Mouse (Mus musculus): ENCODE data around the gene Scnn1a. TPM values are rescaled to one million over a fixed set of nuclear protein-coding genes. Genes with fewer than 3 reads are reported as not detected.
"Not testable (repeated sequence)": the region's sequence is repeated elsewhere in the genome, so short reads cannot be mapped to it uniquely, and the experiment has no call there.

Gene Scnn1a
- polyA plus RNA-seq, 1 experiment from 2014 or later = 5.8 TPM

DNA sequence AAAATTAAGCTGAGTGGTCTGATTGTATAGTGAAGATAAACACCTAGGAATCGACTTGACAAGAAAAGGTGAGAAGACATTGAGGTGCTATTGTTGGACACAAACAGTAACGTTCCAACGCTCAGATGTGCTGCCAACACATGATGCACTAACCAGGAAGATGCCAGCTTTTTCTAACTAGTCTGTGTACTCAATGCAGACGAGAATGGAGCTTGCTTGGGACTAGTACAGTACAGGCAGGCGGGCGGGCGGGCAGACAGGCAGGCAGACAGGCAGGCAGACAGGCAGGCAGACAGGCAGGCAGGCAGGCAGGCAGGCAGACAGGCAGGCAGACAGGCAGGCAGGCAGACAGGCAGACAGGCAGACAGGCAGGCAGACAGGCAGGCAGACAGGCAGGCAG, 16.1 kb upstream of the Scnn1a start:
- H3K27me3 ChIP-seq (ENCODE audit: control insufficient read depth, insufficient read depth, low read length); H3K9me3 ChIP-seq (replicated peaks; ENCODE audit: control insufficient read depth, low read length); ATAC-seq (ENCODE audit: insufficient read depth, low FRiP score); H3K4me1 ChIP-seq (ENCODE audit: control insufficient read depth, insufficient read depth, low read length); H3K27ac ChIP-seq (ENCODE audit: low read length); H3K9ac ChIP-seq (ENCODE audit: low read length); H3K4me3 ChIP-seq (replicated peaks; ENCODE audit: low read length); H3K4me2 ChIP-seq (ENCODE audit: low read depth, low read length): not testable (repeated sequence)
- peaks cover 14% of the 10 kb centered on the region for H3K36me3 ChIP-seq (ENCODE audit: control insufficient read depth, insufficient read depth, low read length)
- 77% methylated on average over 7 of the region's 7 CpGs for WGBS

DNA sequence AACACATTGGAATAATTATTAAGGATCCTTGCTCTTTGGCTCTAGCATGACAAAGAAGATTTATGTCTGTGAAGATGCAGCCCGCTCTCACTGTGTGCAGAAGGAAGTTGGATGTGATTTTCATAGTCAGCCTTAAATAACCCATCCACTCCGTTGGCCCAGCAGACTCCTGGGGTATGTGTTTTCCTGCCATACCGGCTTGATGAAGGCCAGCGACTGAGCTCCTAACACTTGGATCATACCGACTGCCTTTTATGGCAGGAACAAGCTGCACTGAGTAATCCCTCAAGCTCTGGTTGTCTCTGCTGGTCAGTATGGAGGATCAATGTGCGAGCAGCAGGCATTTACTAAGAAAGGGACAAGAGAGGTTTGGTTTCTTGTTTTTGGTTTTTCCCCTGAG, 15.0 kb upstream of the Scnn1a start:
- peak overlapping the region; percentile 57; the same call in 1 of the 2 replicates for H3K27ac ChIP-seq (ENCODE audit: low read length)
- peak; percentile 63; the same call in 1 of the 2 replicates for ATAC-seq (ENCODE audit: insufficient read depth, low FRiP score)
- peaks cover 14% of the 10 kb centered on the region for H3K36me3 ChIP-seq (ENCODE audit: control insufficient read depth, insufficient read depth, low read length)
- no peaks in the 10 kb centered on the region for H3K9me3 ChIP-seq (replicated peaks; ENCODE audit: control insufficient read depth, low read length)
- H3K4me3 ChIP-seq (replicated peaks; ENCODE audit: low read length) = no peak overlapping the region
- 58% methylated on average over 6 of the region's 6 CpGs for WGBS
- 0 out of 2 replicates have a peak, but pooled peaks cover 5% of the 10 kb centered on the region for H3K4me1 ChIP-seq (ENCODE audit: control insufficient read depth, insufficient read depth, low read length)
- no peaks in the 10 kb centered on the region for H3K27me3 ChIP-seq (ENCODE audit: control insufficient read depth, insufficient read depth, low read length)
- H3K4me2 ChIP-seq (ENCODE audit: low read depth, low read length) = no peak overlapping the region
- no peak overlapping the region for H3K9ac ChIP-seq (ENCODE audit: low read length)

DNA sequence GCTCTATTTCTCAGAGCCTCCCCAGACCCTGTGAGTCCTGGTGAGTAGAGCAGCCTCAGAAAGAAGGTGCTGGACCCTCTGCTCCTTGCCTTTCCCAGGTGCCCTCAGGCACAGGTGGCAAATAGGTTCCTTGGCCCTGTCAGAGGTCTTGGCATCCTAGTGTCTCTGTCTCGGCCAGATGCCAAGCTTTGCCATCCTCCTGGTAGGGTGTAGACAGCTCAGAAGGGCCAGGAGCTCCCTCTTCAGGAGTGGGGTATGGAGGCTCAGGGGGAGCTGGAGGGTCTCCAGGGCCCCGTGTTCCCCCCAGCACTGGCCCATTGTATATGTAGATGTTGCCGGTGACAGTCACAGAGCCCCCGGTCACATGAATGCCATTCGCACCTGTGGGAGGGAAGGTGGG, 13.4 kb upstream of the Scnn1a start:
- WGBS = 91% methylated on average over 5 of the region's 5 CpGs
- Histone ChIP-seq H3K9ac (ENCODE audit: low read length) (no peak overlapping the region), H3K36me3 (ENCODE audit: control insufficient read depth, insufficient read depth, low read length) (peaks cover 14% of the 10 kb centered on the region), H3K9me3 (replicated peaks; ENCODE audit: control insufficient read depth, low read length) (no peaks in the 10 kb centered on the region), H3K4me2 (ENCODE audit: low read depth, low read length) (no peak overlapping the region), H3K27ac (ENCODE audit: low read length) (no peak overlapping the region), H3K27me3 (ENCODE audit: control insufficient read depth, insufficient read depth, low read length) (no peaks in the 10 kb centered on the region), H3K4me3 (replicated peaks; ENCODE audit: low read length) (no peak overlapping the region), H3K4me1 (ENCODE audit: control insufficient read depth, insufficient read depth, low read length) (peaks cover 12% of the 10 kb centered on the region; the same call in 1 of the 2 replicates)
- no peak for ATAC-seq (ENCODE audit: insufficient read depth, low FRiP score)

DNA sequence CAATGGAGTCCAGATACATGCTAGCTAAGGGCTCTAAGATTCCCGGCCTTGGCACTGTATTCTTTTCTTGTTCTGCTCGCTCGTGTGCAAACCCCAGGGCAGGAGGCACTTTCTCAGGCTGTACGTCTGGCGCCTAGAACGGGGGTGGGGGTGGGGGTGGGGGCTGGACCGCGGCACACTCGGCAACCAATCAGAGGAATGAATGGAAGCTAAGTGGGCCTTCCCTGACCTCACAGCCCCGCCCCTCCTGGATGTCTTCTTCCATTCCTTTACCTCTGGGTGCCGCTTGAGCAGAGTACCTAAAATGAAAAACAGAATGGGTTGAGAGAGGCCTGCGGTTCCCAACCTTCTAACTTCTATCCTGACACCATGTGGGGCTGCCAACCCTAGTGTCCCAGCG, 11.5 kb upstream of the Scnn1a start:
- Histone ChIP-seq H3K36me3 (ENCODE audit: control insufficient read depth, insufficient read depth, low read length) (peaks cover 14% of the 10 kb centered on the region), H3K9ac (ENCODE audit: low read length) (no peak overlapping the region), H3K4me3 (replicated peaks; ENCODE audit: low read length) (no peak overlapping the region), H3K27ac (ENCODE audit: low read length) (no peak overlapping the region), H3K4me2 (ENCODE audit: low read depth, low read length) (no peak overlapping the region), H3K27me3 (ENCODE audit: control insufficient read depth, insufficient read depth, low read length) (no peaks in the 10 kb centered on the region), H3K4me1 (ENCODE audit: control insufficient read depth, insufficient read depth, low read length) (peaks cover 16% of the 10 kb centered on the region), H3K9me3 (replicated peaks; ENCODE audit: control insufficient read depth, low read length) (no peaks in the 10 kb centered on the region)
- no peak for ATAC-seq (ENCODE audit: insufficient read depth, low FRiP score)
- 26% methylated on average over 13 of the region's 13 CpGs for WGBS

DNA sequence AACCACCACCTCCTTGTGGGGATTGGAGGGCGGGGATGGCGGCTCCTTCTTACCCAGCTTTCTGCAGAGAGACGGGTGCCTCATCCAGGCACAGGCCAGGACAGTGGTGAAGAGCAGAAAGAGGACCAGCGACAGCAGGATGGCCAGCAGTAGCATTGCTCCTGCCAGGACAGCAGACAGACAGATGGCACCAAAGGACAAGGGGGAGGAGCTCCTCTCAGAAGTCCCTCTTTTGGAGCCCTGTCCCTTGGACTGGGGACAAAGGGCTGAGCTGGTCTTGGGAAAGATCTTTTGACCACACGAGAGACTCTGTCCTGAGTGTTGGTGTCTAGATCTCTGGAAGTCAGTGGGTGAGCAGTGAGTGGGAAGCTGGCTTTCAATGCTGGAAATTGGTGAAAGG, 11.1 kb upstream of the Scnn1a start:
- H3K36me3 ChIP-seq (ENCODE audit: control insufficient read depth, insufficient read depth, low read length) = peaks cover 14% of the 10 kb centered on the region

DNA sequence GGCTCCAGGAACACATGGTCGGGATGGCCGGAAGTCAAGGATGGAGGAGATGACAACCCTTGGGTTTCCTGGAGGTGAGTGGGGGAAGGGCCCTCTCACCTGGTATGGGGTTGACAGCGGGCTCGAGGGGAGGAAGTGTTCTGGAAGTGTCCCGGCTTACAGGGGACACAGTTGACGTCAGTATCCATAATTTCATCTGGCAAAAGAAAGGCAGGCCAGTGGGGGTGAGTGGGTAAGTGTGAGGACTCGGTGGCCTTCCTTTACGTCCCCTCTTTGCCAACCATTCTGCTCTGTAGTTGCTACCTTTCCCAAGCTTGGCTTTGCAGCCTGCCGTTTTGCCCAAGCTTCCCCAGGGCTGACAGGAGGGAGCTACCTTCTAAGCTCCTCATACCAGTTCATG, 8.3 kb upstream of the Scnn1a start:
- Histone ChIP-seq H3K4me3 (replicated peaks; ENCODE audit: low read length) (peak overlapping the region; percentile 77), H3K27me3 (ENCODE audit: control insufficient read depth, insufficient read depth, low read length) (no peaks in the 10 kb centered on the region), H3K9me3 (replicated peaks; ENCODE audit: control insufficient read depth, low read length) (no peaks in the 10 kb centered on the region), H3K4me1 (ENCODE audit: control insufficient read depth, insufficient read depth, low read length) (peaks cover 22% of the 10 kb centered on the region), H3K36me3 (ENCODE audit: control insufficient read depth, insufficient read depth, low read length) (peaks cover 4% of the 10 kb centered on the region; the same call in 1 of the 2 replicates), H3K9ac (ENCODE audit: low read length) (peak overlapping the region; percentile 98), H3K27ac (ENCODE audit: low read length) (no peak overlapping the region), H3K4me2 (ENCODE audit: low read depth, low read length) (peak overlapping the region; percentile 78)
- no peak for ATAC-seq (ENCODE audit: insufficient read depth, low FRiP score)
- 81% methylated on average over 9 of the region's 9 CpGs for WGBS

More for the DNA sequence above, 11.1 kb upstream of the Scnn1a start:
- Histone ChIP-seq H3K4me3 (replicated peaks; ENCODE audit: low read length) (no peak overlapping the region), H3K4me1 (ENCODE audit: control insufficient read depth, insufficient read depth, low read length) (peaks cover 20% of the 10 kb centered on the region), H3K27ac (ENCODE audit: low read length) (no peak overlapping the region), H3K27me3 (ENCODE audit: control insufficient read depth, insufficient read depth, low read length) (no peaks in the 10 kb centered on the region), H3K9me3 (replicated peaks; ENCODE audit: control insufficient read depth, low read length) (no peaks in the 10 kb centered on the region), H3K4me2 (ENCODE audit: low read depth, low read length) (no peak overlapping the region), H3K9ac (ENCODE audit: low read length) (0 out of 2 replicates have a peak overlapping the region, but pooled peaks have one; percentile 14)
- ATAC-seq (ENCODE audit: insufficient read depth, low FRiP score) = no peak
- 55% methylated on average over 5 of the region's 5 CpGs for WGBS

DNA sequence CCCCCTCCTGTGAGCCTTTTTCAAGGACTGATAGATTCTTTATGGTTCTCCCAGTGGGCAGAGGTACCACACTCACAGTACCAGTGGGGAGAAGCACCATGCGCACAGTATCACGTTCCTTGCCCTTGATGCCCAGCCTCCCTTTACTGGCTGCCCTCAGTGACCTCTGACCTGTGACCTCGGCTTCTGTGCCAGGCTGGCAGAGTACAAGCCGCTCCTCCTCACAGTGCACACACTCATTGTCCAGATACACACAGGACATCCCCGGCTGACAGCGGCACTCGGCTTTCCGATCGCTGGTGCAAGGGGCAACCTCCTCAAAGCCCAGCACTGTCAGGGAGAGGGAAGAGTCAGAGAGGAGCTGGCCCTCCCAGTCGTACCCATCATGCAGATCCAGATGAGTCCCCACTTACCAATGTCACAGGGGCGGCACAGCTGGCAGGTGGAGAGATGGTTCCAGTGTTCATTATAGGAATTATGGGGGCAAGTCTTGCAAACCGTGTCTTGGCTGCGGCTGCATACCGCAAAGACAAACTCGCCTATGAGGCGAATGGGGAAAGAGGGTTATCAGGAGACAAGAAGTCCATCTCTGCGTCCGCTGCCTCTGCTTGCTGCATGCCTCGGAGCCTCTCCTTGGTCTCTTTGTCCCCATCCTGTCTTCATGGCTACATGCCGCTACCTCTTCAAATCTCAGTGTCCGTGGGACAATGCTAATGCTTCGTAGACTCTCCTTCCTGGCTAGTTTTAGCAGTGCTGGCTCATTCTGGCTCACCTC, 7.7 kb upstream of the Scnn1a start:
- Histone ChIP-seq H3K4me2 (ENCODE audit: low read depth, low read length) (peak overlapping the region; percentile 78), H3K4me1 (ENCODE audit: control insufficient read depth, insufficient read depth, low read length) (peaks cover 22% of the 10 kb centered on the region), H3K36me3 (ENCODE audit: control insufficient read depth, insufficient read depth, low read length) (0 out of 2 replicates have a peak, but pooled peaks cover 2% of the 10 kb centered on the region), H3K27ac (ENCODE audit: low read length) (peak overlapping the region; percentile 87), H3K4me3 (replicated peaks; ENCODE audit: low read length) (peak overlapping the region; percentile 77), H3K27me3 (ENCODE audit: control insufficient read depth, insufficient read depth, low read length) (no peaks in the 10 kb centered on the region), H3K9me3 (replicated peaks; ENCODE audit: control insufficient read depth, low read length) (no peaks in the 10 kb centered on the region), H3K9ac (ENCODE audit: low read length) (peak overlapping the region; percentile 98)
- ATAC-seq (ENCODE audit: insufficient read depth, low FRiP score) = no peak
- WGBS = 57% methylated on average over 22 of the region's 22 CpGs

DNA sequence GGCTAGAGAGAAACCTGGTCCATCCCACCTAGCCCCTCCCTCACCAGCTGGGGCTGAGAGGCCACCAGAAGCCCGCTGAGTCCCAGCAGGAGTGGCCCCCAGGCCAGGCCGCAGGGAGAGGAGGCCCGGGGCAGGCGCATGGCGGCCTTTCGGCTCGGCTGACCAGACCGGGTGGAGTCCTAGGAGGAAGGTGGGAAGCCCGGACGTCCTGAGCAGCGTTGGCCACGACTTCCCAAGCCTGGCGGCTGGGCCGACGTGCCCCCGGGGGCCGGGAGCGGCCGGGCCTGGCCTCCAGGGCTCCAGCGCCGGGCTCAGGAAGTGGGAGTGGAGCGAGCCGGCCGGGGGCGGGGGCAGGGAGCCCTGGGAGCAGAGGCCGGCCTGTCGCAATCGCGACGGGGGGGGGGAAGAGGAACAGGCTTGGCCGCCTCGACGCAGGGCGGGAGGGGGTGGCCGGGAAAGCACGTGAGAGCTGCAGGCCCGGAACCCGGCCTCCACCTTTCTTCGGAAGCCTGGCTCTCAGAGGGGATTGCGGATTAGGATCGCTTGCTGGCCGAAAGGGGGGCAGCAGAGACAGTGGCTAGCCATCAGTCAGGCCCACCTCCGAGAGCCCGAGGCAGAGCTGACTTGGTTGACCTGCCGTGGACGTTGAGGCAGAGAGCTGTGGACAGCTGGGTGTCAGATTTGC, 6.8 kb upstream of the Scnn1a start, which contains the start of gene Ltbr:
Gene Ltbr, minus strand, starts transcription at position 340 of the 685 bp plus-strand sequence.
- Histone ChIP-seq H3K4me1 (ENCODE audit: control insufficient read depth, insufficient read depth, low read length) (peaks cover 22% of the 10 kb centered on the region), H3K9me3 (replicated peaks; ENCODE audit: control insufficient read depth, low read length) (no peaks in the 10 kb centered on the region), H3K27ac (ENCODE audit: low read length) (peak within 1 kb of the TSS; percentile 87), H3K4me3 (replicated peaks; ENCODE audit: low read length) (peak within 1 kb of the TSS; percentile 77), H3K27me3 (ENCODE audit: control insufficient read depth, insufficient read depth, low read length) (no peaks in the 10 kb centered on the region), H3K4me2 (ENCODE audit: low read depth, low read length) (peak within 1 kb of the TSS; percentile 78), H3K9ac (ENCODE audit: low read length) (peak within 1 kb of the TSS; percentile 98), H3K36me3 (ENCODE audit: control insufficient read depth, insufficient read depth, low read length) (no peaks in the 10 kb centered on the region)
- peak; percentile 94 for ATAC-seq (ENCODE audit: insufficient read depth, low FRiP score)
- WGBS = under 1% methylated on average over 44 of the region's 46 CpGs

DNA sequence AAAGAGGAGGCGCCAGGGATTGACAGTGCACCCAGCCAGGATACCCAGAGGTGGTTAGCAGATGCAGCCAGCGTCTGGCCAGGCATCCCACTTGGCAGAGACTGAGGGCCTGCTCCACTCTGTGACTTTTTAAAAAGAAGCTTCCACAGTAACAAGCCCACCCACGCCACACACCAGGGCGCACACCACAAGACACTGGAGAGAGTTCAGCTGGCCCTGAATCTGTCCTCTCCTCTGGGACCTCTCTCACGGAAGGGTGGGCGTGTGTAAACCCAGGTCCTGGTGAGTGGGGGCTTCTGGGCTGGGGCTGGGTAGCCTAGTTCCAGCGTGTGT, 6.3 kb upstream of the Scnn1a start:
- WGBS = 46% methylated on average over 7 of the region's 7 CpGs
- H3K4me3 ChIP-seq (replicated peaks; ENCODE audit: low read length) = peak overlapping the region; percentile 77
- H3K4me1 ChIP-seq (ENCODE audit: control insufficient read depth, insufficient read depth, low read length) = peaks cover 22% of the 10 kb centered on the region
- H3K9ac ChIP-seq (ENCODE audit: low read length) = peak overlapping the region; percentile 98
- H3K36me3 ChIP-seq (ENCODE audit: control insufficient read depth, insufficient read depth, low read length) = no peaks in the 10 kb centered on the region
- peak; percentile 22; the same call in 1 of the 2 replicates for ATAC-seq (ENCODE audit: insufficient read depth, low FRiP score)
- H3K27me3 ChIP-seq (ENCODE audit: control insufficient read depth, insufficient read depth, low read length) = no peaks in the 10 kb centered on the region
- peak overlapping the region; percentile 78 for H3K4me2 ChIP-seq (ENCODE audit: low read depth, low read length)
- no peaks in the 10 kb centered on the region for H3K9me3 ChIP-seq (replicated peaks; ENCODE audit: control insufficient read depth, low read length)
- H3K27ac ChIP-seq (ENCODE audit: low read length) = peak overlapping the region; percentile 87
